24 mouse cellular contexts compared by ENCODE assay signal in genomic region chr5:66693231-66693630, GRCm38 (mm10). TPM values are rescaled to one million over a fixed set of nuclear protein-coding genes. Genes with fewer than 3 reads are reported as not detected.
DNase-seq lines count a peak whose midpoint lies in the region; ATAC-seq lines count a peak whose summit lies in the region.
"Had no signal": no experiment of that assay in that cellular context is flagged by ENCODE, and none has a peak within 500 bp of the region (broad histone marks: within the 10 kb centered on the region; RNA-seq: fewer than 3 reads in every experiment).

No protein-coding gene starts in this region.

- H3K4me3 ChIP-seq in intestine, embryonic 15.5 days (replicated peaks): no peak overlapping the region

- no peaks in the 10 kb centered on the region for H3K27me3 ChIP-seq in intestine, embryonic 15.5 days (replicated peaks)
- H3K27me3 ChIP-seq: CH12.LX, Patski had no signal

- no peak overlapping the region for H3K4me2 ChIP-seq in intestine, embryonic 15.5 days (replicated peaks)

- no peaks in the 10 kb centered on the region for H3K4me1 ChIP-seq in intestine, embryonic 15.5 days (replicated peaks)

- H3K36me3 ChIP-seq in intestine, embryonic 15.5 days: no peaks in the 10 kb centered on the region
- H3K36me3 ChIP-seq: G1E had no signal

- 0 out of 2 replicates have a peak, but pooled peaks have one; percentile 18 for ATAC-seq in common myeloid progenitor, adult 5-6 weeks (replicated peaks; ENCODE audit: low read depth, poor library complexity, severe bottlenecking)
- ATAC-seq in granulocyte monocyte progenitor cell, adult 5-6 weeks (replicated peaks; ENCODE audit: poor library complexity, severe bottlenecking): peak; percentile 78
- peak; percentile 55 for ATAC-seq in megakaryocyte progenitor cell, adult 5-6 weeks (replicated peaks; ENCODE audit: poor library complexity)
- ATAC-seq in intestine, embryonic 15.5 days: no peak
- ATAC-seq: activated CD4-positive, CD25-positive, alpha-beta regulatory T cell, adult 4 months; CD4-positive, CD25-positive, alpha-beta regulatory T cell, adult 4 months; Patski had no signal

- no peak for DNase-seq in cerebellum, adult 9-10 months
- DNase-seq in adrenal gland, adult 18-20 months (ENCODE audit: low spot score in 2 of 2): no peak
- DNase-seq: adrenal gland, adult 2 months; adrenal gland, adult 8-10 months; adrenal gland, postnatal 10 days; adrenal gland, postnatal 14 days; adrenal gland, postnatal 25 days; adrenal gland, postnatal 36 days; B cell, adult 2 months; cerebellum, adult 11 months; cerebellum, adult 11-12 months; cerebellum, adult 18-20 months; cerebellum, adult 2 months had no signal

- H3K9me3 ChIP-seq in intestine, embryonic 15.5 days: no peaks in the 10 kb centered on the region

- WGBS in intestine, embryonic 15.5 days: 67% methylated on average over 4 of the region's 4 CpGs

- no peak overlapping the region for H3K27ac ChIP-seq in intestine, embryonic 15.5 days

- H3K9ac ChIP-seq in intestine, embryonic 15.5 days: no peak overlapping the region

RNA-seq across cellular contexts. Expression of gene Uchl1, which starts 17.3 kb away (rescaled TPM):
- total RNA-seq in common myeloid progenitor, adult 5-6 weeks (2017): 1.2 and 1.5 TPM in 2 replicates
- total RNA-seq in granulocyte monocyte progenitor cell, adult 5-6 weeks (2014; fragmentation: Nextera tagmentation): 1.2 and 1.5 TPM in 2 replicates
- not detected in 2 replicates for total RNA-seq in granulocyte monocyte progenitor cell, adult 5-6 weeks (2017)
- 0.96 TPM in 1 of 2 replicates, not detected in the other for total RNA-seq in megakaryocyte progenitor cell, adult 5-6 weeks (2015)
- 0.27 TPM in 1 of 2 replicates, not detected in the other for total RNA-seq in megakaryocyte progenitor cell, adult 5-6 weeks (2017)
- 100 to 1,000 TPM in 1 of 2 experiments, 10 to 100 TPM in 1; 55.1 to 104 TPM for total RNA-seq in adrenal gland, adult 18-20 months (2021)
- 89.5 and 95.7 TPM in 2 replicates for polyA plus RNA-seq in intestine, embryonic 15.5 days (2015; fragmentation: Nextera tagmentation; extraction: Ambion mirVana)
- total RNA-seq: CH12.LX, MEL had no signal
- polyA plus RNA-seq: activated CD4-positive, CD25-positive, alpha-beta regulatory T cell, adult 4 months; CD4-positive, CD25-positive, alpha-beta regulatory T cell, adult 4 months; G1E had no signal

RNA-seq across cellular contexts. Expression of gene Limch1, which starts 52.4 kb away (rescaled TPM):
- not detected in 2 replicates for total RNA-seq in common myeloid progenitor, adult 5-6 weeks (2017)
- total RNA-seq in granulocyte monocyte progenitor cell, adult 5-6 weeks (2014; fragmentation: Nextera tagmentation): not detected in 2 replicates
- not detected in 2 replicates for total RNA-seq in granulocyte monocyte progenitor cell, adult 5-6 weeks (2017)
- not detected in 2 replicates for total RNA-seq in megakaryocyte progenitor cell, adult 5-6 weeks (2015)
- not detected in 2 replicates for total RNA-seq in megakaryocyte progenitor cell, adult 5-6 weeks (2017)
- total RNA-seq in adrenal gland, adult 18-20 months (2021): 10 to 100 TPM; 53.2 to 69.4 TPM
- 11.3 and 11.7 TPM in 2 replicates for polyA plus RNA-seq in intestine, embryonic 15.5 days (2015; fragmentation: Nextera tagmentation; extraction: Ambion mirVana)
- total RNA-seq: MEL had no signal
- polyA plus RNA-seq: C2C12; CD4-positive, CD25-positive, alpha-beta regulatory T cell, adult 4 months; G1E had no signal

Comparison
In these comparisons a context has a peak if more than half of its experiments do, and no peak if none do; other contexts are left out.
1. RNA of gene Uchl1, which starts 17.3 kb away (total RNA-seq): 55.1 to 104 TPM in adrenal gland, adult 18-20 months; 1.2 to 1.5 TPM in granulocyte monocyte progenitor cell, adult 5-6 weeks, 1.2 to 1.5 TPM in common myeloid progenitor, adult 5-6 weeks and 0.27 to 0.96 TPM in megakaryocyte progenitor cell, adult 5-6 weeks; every median in the first group is over 10 times any median in the second.
2. RNA of gene Limch1, which starts 52.4 kb away (total RNA-seq): 53.2 to 69.4 TPM in adrenal gland, adult 18-20 months; not detected in common myeloid progenitor, adult 5-6 weeks, not detected in granulocyte monocyte progenitor cell, adult 5-6 weeks and not detected in megakaryocyte progenitor cell, adult 5-6 weeks; every median in the first group is over 10 times any median in the second.